Comparison of ENCODE assay signal across 8 mouse cellular contexts in genomic region chr4:3067666-3068065, GRCm38 (mm10).
A peak's percentile ranks its signal among the peaks of the same experiment; 100 is the strongest.
DNase-seq lines count a peak whose midpoint lies in the region; ATAC-seq and TF ChIP-seq lines count a peak whose summit lies in the region.

No protein-coding gene starts in this region.

- peak; percentile 3 for DNase-seq in lung, adult 2 months
- no peak for DNase-seq in lung, postnatal 14 days
- peak; percentile 31 for DNase-seq in heart, postnatal 4 days
- DNase-seq in spleen, postnatal 14 days (ENCODE audit: low spot score in 2 of 2), result peak; percentile 13 to 16
- no peak for DNase-seq in frontal cortex, postnatal 25 days (ENCODE audit: low spot score in 2 of 2)
- DNase-seq in embryo, embryonic 11 days, result no peak

- WGBS in lung, adult 2 months, result 26% methylated on average over 2 of the region's 2 CpGs
- 33% methylated on average over 2 of the region's 2 CpGs for WGBS in forebrain, embryonic 15.5 days
- 20% methylated on average over 2 of the region's 2 CpGs for WGBS in liver, embryonic 15.5 days (ENCODE audit: insufficient replicate concordance)

- no peak overlapping the region for H3K4me3 ChIP-seq in lung, adult 2 months (replicated peaks; ENCODE audit: extremely low read depth, low read depth, low read length)
- no peak overlapping the region for H3K4me3 ChIP-seq in forebrain, embryonic 15.5 days
- H3K4me3 ChIP-seq in liver, embryonic 15.5 days (replicated peaks), result no peak overlapping the region

- no peaks in the 10 kb centered on the region for H3K4me1 ChIP-seq in lung, adult 2 months (ENCODE audit: control insufficient read depth, insufficient read depth, low read length)
- no peaks in the 10 kb centered on the region for H3K4me1 ChIP-seq in forebrain, embryonic 15.5 days
- no peaks in the 10 kb centered on the region for H3K4me1 ChIP-seq in liver, embryonic 15.5 days (replicated peaks)

- peaks cover 80% of the 10 kb centered on the region for H3K9me3 ChIP-seq in forebrain, embryonic 15.5 days
- peaks cover 16% of the 10 kb centered on the region; the same call in 1 of the 2 replicates for H3K9me3 ChIP-seq in liver, embryonic 15.5 days (replicated peaks)

- H3K27me3 ChIP-seq in forebrain, embryonic 15.5 days, result no peaks in the 10 kb centered on the region
- no peaks in the 10 kb centered on the region for H3K27me3 ChIP-seq in liver, embryonic 15.5 days

- ATAC-seq in forebrain, embryonic 15.5 days (replicated peaks), result peak; percentile 59
- ATAC-seq in liver, embryonic 15.5 days (ENCODE audit: insufficient read depth), result peak; percentile 51

- no peak for TF ChIP-seq POLR2A in lung, adult 2 months (IDR thresholded peaks at IDR 0.05; ENCODE audit: borderline replicate concordance, extremely low read depth, low read depth, low read length)

- H3K27ac ChIP-seq in forebrain, embryonic 15.5 days (replicated peaks), result no peak overlapping the region
- no peak overlapping the region for H3K27ac ChIP-seq in liver, embryonic 15.5 days (replicated peaks)

- no peak overlapping the region for H3K9ac ChIP-seq in forebrain, embryonic 15.5 days (replicated peaks)
- H3K9ac ChIP-seq in liver, embryonic 15.5 days, result no peak overlapping the region

- H3K36me3 ChIP-seq in forebrain, embryonic 15.5 days, result no peaks in the 10 kb centered on the region
- H3K36me3 ChIP-seq in liver, embryonic 15.5 days (replicated peaks), result no peaks in the 10 kb centered on the region

- TF ChIP-seq CTCF in lung, adult 2 months (IDR thresholded peaks at IDR 0.05; ENCODE audit: insufficient read depth, low read length), result no peak

- no peak overlapping the region for H3K4me2 ChIP-seq in forebrain, embryonic 15.5 days (replicated peaks)
- H3K4me2 ChIP-seq in liver, embryonic 15.5 days, result no peak overlapping the region

Comparison
In these comparisons a context has a peak if more than half of its experiments do, and no peak if none do; other contexts are left out.
1. DNase-seq: peak in lung, adult 2 months (single experiment), heart, postnatal 4 days (single experiment) and spleen, postnatal 14 days (2 of 2); none in lung, postnatal 14 days (single experiment), frontal cortex, postnatal 25 days (0 of 2) and embryo, embryonic 11 days (single experiment).